Mouse (Mus musculus) neural tube, embryonic 15.5 days (tissue): ENCODE measurements around the gene Wfdc2. TPM values are rescaled to one million over a fixed set of nuclear protein-coding genes. Genes with fewer than 3 reads are reported as not detected.
A peak's percentile ranks its signal among the peaks of the same experiment; 100 is the strongest.

Experiments
- ATAC-seq: fragments of 200-750 bp; cut with Nextera tagmentation; 2 replicates; pipeline ENCODE4 v1.8.0; 2017; ENCODE audit warnings: mild to moderate bottlenecking, moderate TSS enrichment, moderate library complexity; ENCODE audit not compliant: low FRiP score
- H3K27ac ChIP-seq: fragments of 300-500 bp; sonication (generic); replicated peaks from 2 replicates; pipeline ENCODE4 v1.5.1; 2015; ENCODE audit warnings: mild to moderate bottlenecking, inconsistent platforms
- H3K27me3 ChIP-seq: fragments of 300-500 bp; sonication (generic); replicated peaks from 2 replicates; pipeline ENCODE4 v1.6.1; 2015; ENCODE audit warnings: inconsistent platforms
- H3K36me3 ChIP-seq: fragments of 300-500 bp; sonication (generic); 2 replicates; pipeline ENCODE4 v1.6.1; 2015; ENCODE audit warnings: inconsistent platforms
- H3K4me1 ChIP-seq: fragments of 300-500 bp; sonication (generic); 2 replicates; pipeline ENCODE4 v1.6.1; 2015; ENCODE audit warnings: inconsistent platforms
- H3K4me2 ChIP-seq: fragments of 300-500 bp; sonication (generic); 2 replicates; pipeline ENCODE4 v1.6.1; 2015; ENCODE audit warnings: inconsistent platforms, mild to moderate bottlenecking, moderate library complexity
- H3K4me3 ChIP-seq: fragments of 300-500 bp; sonication (generic); replicated peaks from 2 replicates; pipeline ENCODE4 v1.5.1; 2015; ENCODE audit warnings: mild to moderate bottlenecking, inconsistent platforms
- H3K9ac ChIP-seq: fragments of 300-500 bp; sonication (generic); replicated peaks from 2 replicates; pipeline ENCODE4 v1.6.1; 2015; ENCODE audit warnings: mild to moderate bottlenecking, inconsistent platforms
- H3K9me3 ChIP-seq: fragments of 300-500 bp; sonication (generic); replicated peaks from 2 replicates; pipeline ENCODE4 v1.6.1; 2016; ENCODE audit warnings: inconsistent platforms
- whole genome bisulfite sequencing: fragments of 180-500 bp; shearing (Covaris S2); methylation state at CpG from one replicate; pipeline ENCODE4 v1.1.7; 2015; ENCODE audit warnings: mixed read lengths; 5-methylcytosine and 5-hydroxymethylcytosine counted together
- polyA plus RNA-seq: library from polyadenylated mRNA; unstranded; fragments of >200 nt; fragmentation: Nextera tagmentation; extraction: Ambion mirVana; gene quantifications from 2 replicates; pipeline ENCODE4 v1.2.1, GENCODE M21; 2015

Gene Wfdc2
- 1.6 and 10.4 TPM in 2 replicates for polyA plus RNA-seq

DNA sequence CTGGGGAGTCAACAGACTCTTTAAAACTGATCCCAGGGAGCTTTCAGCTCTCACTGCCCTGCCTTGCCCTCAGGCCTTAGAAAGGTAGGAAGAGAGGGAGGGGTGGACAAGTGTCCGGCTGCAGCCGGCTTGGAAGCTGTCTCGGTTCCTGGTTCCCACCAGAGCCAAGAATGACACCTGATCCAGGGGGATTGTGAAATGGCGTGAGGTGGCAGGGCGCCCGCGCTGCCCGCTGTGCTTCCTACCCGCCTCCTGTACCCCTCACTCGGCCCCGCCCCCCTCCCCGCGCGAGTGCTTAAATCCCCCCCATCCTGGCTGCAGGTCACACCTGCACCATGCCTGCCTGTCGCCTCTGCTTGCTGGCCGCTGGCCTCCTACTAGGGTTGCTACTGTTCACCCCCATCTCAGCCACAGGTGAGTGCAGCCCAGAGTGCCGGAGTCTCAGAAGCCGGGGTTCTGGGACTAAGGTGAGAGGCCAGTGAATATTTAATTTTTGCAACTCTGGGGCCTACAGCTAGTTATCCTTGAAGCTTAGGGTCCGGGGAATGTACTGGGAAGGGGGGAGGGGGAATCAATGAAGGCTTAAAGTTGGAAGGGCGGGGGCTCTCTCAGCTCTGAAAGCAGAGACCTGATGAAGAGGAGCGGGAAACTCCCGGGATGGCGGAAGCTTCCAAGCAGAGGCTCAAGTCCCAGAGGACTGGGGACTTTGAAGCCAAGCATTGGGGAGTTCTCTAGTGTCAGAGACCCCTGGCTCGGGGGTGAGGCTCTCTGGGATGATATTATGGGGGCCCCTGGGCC is at the start of gene Wfdc2:
Gene Wfdc2 (plus strand): TSS at position 23 of the 798 bp plus-strand sequence.
- ATAC-seq = no peak

DNA sequence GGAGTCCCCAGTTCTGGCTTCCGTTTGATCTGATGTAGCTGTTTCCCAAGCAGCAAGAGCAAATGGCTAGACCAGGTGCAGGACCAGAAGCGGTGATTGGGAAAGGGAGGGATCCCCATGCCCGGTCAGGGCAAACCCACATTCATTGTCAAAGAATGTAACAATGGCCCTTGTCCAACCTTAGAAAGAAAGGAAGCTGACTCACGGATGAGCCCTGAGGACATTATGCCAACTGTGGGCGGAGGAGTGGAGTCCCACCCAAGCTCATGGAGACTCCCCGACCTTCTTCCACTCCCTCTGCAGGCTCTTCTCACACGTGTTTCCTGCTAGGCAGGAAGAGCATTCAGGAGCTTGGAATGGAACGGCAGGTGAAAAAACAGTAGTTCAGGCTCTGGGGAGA is 48.8 kb upstream of the Wfdc2 start:
- Histone ChIP-seq H3K4me3 (no peak overlapping the region), H3K4me1 (no peaks in the 10 kb centered on the region), H3K9me3 (no peaks in the 10 kb centered on the region), H3K36me3 (0 out of 2 replicates have a peak, but pooled peaks cover under 1% of the 10 kb centered on the region), H3K27ac (no peak overlapping the region), H3K9ac (no peak overlapping the region), H3K27me3 (no peaks in the 10 kb centered on the region), H3K4me2 (no peak overlapping the region)
- ATAC-seq = no peak
- 76% methylated on average over 8 of the region's 8 CpGs for WGBS

More for the DNA sequence above, at the start of gene Wfdc2:
- H3K4me1 ChIP-seq = peaks cover 18% of the 10 kb centered on the region
- no peaks in the 10 kb centered on the region for H3K36me3 ChIP-seq
- peak within 1 kb of the TSS; percentile 47 for H3K9ac ChIP-seq
- H3K4me2 ChIP-seq = peak within 1 kb of the TSS; percentile 81
- H3K9me3 ChIP-seq = no peaks in the 10 kb centered on the region
- peak within 1 kb of the TSS; percentile 44 for H3K4me3 ChIP-seq
- 3% methylated on average over 24 of the region's 24 CpGs for WGBS
- peaks cover 30% of the 10 kb centered on the region for H3K27me3 ChIP-seq
- H3K27ac ChIP-seq = no peak within 1 kb of the TSS

DNA sequence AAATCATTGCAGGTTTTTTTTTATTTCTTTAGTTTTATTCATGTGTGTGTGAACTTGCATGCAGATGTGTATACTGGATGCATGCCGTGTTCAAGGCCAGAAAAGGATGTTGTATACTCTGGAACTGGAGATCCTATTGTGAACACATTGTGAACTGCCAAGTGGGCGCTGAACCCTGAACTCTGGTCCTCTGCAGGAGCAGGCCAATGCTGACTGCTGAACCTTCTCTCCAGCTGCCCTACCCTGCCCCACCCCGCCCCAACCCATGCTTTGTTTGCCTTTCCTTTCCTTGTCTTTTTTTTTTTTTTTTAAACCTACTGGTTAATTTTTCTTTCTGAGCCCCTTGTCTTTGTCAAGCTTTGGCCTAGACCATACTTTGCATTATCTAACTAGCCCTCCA is 47.3 kb upstream of the Wfdc2 start:
- ATAC-seq = no peak
- WGBS = 82% methylated on average over 3 of the region's 3 CpGs
- no peaks in the 10 kb centered on the region for H3K27me3 ChIP-seq

DNA sequence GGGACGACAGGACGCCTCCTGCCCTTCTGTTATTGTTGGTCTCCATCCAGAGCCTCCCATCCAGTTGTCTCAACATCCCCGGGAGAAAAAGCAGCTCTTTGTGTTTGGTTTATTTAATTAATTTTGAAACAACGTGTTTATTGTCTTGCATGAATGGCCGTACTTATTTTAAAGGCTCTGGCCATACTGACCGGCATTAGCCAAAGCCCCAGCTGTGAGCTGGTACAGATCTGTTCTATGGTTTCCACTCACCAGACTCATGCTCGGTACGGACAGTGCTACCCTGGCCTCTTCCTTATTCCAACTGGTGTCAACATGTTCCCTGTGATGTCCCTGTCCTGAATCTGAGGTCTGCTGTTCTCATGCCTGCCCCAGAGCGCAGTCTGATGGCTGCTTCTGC is 46.3 kb upstream of the Wfdc2 start:
- ATAC-seq = no peak
- Histone ChIP-seq H3K27ac (no peak overlapping the region), H3K27me3 (no peaks in the 10 kb centered on the region), H3K4me1 (0 out of 2 replicates have a peak, but pooled peaks cover 4% of the 10 kb centered on the region), H3K4me2 (no peak overlapping the region), H3K9ac (no peak overlapping the region), H3K9me3 (no peaks in the 10 kb centered on the region), H3K36me3 (no peaks in the 10 kb centered on the region), H3K4me3 (no peak overlapping the region)
- 77% methylated on average over 9 of the region's 9 CpGs for WGBS

More for the DNA sequence above, 47.3 kb upstream of the Wfdc2 start:
- H3K36me3 ChIP-seq = no peaks in the 10 kb centered on the region
- H3K4me1 ChIP-seq = 0 out of 2 replicates have a peak, but pooled peaks cover 4% of the 10 kb centered on the region
- no peak overlapping the region for H3K27ac ChIP-seq
- H3K9ac ChIP-seq = no peak overlapping the region
- H3K4me3 ChIP-seq = no peak overlapping the region
- no peaks in the 10 kb centered on the region for H3K9me3 ChIP-seq
- H3K4me2 ChIP-seq = no peak overlapping the region

DNA sequence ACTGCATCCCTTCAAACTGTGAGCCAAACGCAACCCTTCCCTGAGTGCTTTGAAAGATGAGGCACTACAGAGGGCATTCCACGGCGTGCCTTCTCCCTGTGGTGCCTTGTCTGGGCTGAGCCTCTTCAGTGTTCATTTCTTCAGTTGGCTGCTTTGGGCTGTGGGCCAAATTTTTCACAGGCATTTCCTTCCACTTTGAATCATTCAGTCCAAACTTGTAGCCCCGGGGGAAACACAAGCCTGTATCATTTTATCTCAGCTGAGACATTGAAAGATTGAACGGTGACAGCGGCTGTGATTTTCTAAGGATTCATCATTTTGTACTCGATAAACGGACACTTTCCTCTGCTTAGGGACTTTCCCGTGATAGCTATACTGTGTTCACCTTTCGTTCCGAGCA is 45.6 kb upstream of the Wfdc2 start:
- 87% methylated on average over 11 of the region's 11 CpGs for WGBS
- Histone ChIP-seq H3K9ac (no peak overlapping the region), H3K4me2 (no peak overlapping the region), H3K27ac (no peak overlapping the region), H3K9me3 (no peaks in the 10 kb centered on the region), H3K27me3 (no peaks in the 10 kb centered on the region), H3K4me3 (no peak overlapping the region), H3K36me3 (no peaks in the 10 kb centered on the region), H3K4me1 (0 out of 2 replicates have a peak, but pooled peaks cover 4% of the 10 kb centered on the region)
- no peak for ATAC-seq

DNA sequence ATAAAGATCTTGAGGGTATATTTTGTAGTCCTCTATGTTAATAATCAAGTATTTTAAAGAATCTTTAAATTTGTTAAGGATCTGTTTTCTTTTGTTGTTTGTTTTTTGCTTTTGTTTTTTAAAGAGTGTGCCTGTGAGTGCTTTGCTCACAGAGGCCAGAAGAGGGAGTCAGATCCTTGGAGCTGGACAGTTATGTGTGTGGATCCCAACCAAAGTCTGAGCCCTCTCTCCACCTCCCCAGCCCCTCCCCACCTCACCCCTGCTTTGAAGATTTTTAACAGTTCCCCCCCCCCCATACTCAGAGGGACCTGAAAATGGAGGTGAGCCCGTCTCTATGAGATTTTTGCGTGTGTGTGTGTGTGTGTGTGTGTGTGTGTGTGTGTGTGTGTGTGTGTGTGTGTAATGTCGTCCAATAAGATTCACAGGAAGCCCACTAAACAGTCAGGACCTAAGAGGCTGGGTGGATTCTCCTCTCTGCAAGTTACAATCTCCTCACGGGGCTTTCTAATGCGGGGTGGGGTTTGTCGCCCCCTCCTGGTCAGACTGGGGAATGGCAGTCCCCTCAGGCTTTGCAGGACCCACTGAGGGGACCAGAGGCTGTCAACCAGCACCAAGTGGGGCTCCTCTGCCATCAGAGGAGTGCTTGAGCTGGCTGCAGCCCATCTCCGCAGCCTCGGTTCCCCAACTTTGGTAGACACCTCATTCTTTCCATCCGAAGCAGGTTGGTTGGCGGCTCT is 44.6 kb upstream of the Wfdc2 start:
- WGBS = 34% methylated on average over 10 of the region's 10 CpGs
- no peak overlapping the region for H3K9ac ChIP-seq
- H3K36me3 ChIP-seq = no peaks in the 10 kb centered on the region
- ATAC-seq = no peak
- no peak overlapping the region for H3K27ac ChIP-seq
- 0 out of 2 replicates have a peak, but pooled peaks cover 4% of the 10 kb centered on the region for H3K4me1 ChIP-seq
- H3K27me3 ChIP-seq = no peaks in the 10 kb centered on the region
- no peak overlapping the region for H3K4me3 ChIP-seq
- no peak overlapping the region for H3K4me2 ChIP-seq
- H3K9me3 ChIP-seq = no peaks in the 10 kb centered on the region

DNA sequence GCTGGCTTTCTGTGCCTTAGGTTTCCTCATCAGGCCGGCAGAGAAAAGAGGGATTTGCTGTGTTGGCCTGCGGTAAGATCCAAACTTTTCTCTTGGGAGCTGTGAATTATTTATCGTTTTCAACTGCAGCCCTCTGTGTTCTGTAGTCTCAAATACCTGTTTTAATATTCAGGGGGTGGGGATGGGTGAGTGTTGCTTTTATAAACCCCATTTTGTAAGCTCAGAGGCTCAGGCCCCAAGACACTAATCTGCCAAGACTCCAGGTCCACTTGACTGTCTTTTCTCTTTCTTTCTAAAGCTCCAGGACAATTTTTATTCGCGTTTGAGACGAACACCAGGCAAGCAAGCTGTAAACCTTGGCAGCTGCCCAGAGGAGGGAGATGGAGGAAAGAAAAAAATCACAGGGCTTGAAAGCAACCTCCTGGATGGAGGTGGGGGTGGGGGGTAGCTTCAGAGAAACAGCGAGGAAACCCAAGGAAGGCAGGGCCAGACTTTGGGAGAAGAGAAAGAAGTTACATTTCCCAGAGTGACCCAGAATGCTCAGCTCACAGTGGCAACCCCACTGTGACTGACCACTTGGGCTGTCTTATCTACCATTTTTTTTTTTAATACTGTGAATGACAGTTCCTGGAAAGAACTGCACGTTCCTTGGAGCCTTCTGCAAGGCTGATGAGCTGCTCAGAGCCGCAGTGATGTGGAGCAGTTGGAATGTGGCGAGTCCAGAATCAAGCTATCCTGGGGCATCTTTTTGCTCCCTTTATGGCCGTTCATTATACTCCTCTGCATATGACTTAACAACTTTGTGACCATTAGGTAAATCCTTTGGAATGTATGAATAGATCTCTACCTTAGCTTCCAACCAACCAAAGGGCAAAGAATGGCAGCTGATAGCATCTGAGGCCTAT is 43.7 kb upstream of the Wfdc2 start:
- no peaks in the 10 kb centered on the region for H3K27me3 ChIP-seq
- H3K27ac ChIP-seq = no peak overlapping the region
- no peak overlapping the region for H3K4me3 ChIP-seq
- ATAC-seq = no peak
- 53% methylated on average over 11 of the region's 11 CpGs for WGBS
- 0 out of 2 replicates have a peak, but pooled peaks cover 4% of the 10 kb centered on the region for H3K4me1 ChIP-seq
- no peak overlapping the region for H3K4me2 ChIP-seq
- no peaks in the 10 kb centered on the region for H3K36me3 ChIP-seq
- no peak overlapping the region for H3K9ac ChIP-seq
- H3K9me3 ChIP-seq = no peaks in the 10 kb centered on the region

DNA sequence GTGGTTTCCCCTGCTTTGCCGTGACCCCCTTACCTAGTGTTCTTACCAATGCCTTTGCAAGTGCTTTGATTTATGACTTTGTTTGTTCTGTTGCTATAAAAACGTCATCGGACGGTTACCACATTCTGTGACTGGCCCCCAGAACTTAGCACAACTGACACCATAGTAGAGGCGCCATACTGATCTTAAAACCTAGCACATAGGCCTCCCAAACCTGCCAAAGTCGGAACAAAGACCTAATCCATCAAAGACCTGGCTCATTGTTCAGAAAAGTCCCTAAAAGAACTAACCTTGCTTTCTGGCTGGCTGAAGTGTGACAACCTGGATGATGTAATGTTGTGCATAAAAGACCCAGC is 43.1 kb upstream of the Wfdc2 start:
- Histone ChIP-seq H3K36me3 (no peaks in the 10 kb centered on the region), H3K9ac (no peak overlapping the region), H3K4me3 (no peak overlapping the region), H3K9me3 (no peaks in the 10 kb centered on the region), H3K27ac (no peak overlapping the region), H3K4me2 (no peak overlapping the region), H3K4me1 (0 out of 2 replicates have a peak, but pooled peaks cover 4% of the 10 kb centered on the region), H3K27me3 (no peaks in the 10 kb centered on the region)
- ATAC-seq = no peak
- WGBS = 46% methylated on average over 6 of the region's 6 CpGs

DNA sequence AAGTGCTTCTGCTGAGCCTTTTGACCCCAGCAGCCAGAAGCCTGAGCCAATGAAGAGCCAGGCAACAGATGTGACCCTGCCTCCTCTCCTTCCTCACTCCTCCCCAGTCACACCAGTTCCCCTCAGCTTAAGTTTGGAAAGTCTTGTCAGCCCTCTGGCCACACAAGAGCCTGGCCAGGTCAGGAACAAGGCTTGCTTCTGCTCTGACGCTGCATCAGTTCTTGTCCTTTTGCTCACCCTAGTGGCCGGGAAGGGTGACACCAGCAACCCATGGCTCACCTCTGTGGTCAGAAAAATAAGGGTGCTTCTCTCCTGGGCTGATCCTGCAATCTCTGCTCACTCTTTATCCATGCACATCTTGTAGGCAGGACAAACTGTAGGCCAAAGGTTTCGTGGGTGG is 41.4 kb upstream of the Wfdc2 start:
- Histone ChIP-seq H3K27me3 (no peaks in the 10 kb centered on the region), H3K4me3 (no peak overlapping the region), H3K36me3 (no peaks in the 10 kb centered on the region), H3K4me2 (no peak overlapping the region), H3K4me1 (0 out of 2 replicates have a peak, but pooled peaks cover 4% of the 10 kb centered on the region), H3K27ac (no peak overlapping the region), H3K9me3 (no peaks in the 10 kb centered on the region), H3K9ac (no peak overlapping the region)
- WGBS = 15% methylated on average over 3 of the region's 3 CpGs
- ATAC-seq = no peak

DNA sequence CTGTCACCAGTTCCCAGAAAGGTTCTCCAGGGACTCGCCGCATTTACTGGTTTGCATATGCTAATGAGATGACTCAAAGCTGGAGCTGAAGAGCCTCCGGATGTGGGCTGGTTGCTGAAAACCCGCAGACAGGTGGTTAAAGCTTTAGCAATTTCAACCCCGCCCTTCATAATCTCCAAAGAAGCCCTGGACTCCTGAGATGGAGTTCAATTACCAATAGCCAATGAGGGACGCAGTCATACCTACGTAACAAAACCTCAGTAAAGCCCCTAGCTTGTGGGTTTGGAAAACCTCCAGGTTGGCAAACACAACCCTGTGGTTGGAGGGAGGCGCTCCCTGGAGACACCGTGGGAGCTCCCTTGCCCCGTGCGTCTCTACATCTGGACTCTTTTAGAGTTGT is 40.4 kb upstream of the Wfdc2 start:
- Histone ChIP-seq H3K9ac (no peak overlapping the region), H3K4me3 (no peak overlapping the region), H3K27me3 (no peaks in the 10 kb centered on the region), H3K36me3 (no peaks in the 10 kb centered on the region), H3K4me1 (0 out of 2 replicates have a peak, but pooled peaks cover 4% of the 10 kb centered on the region), H3K9me3 (no peaks in the 10 kb centered on the region; the same call in 1 of the 2 replicates), H3K4me2 (peak overlapping the region; percentile 21), H3K27ac (no peak overlapping the region)
- ATAC-seq = no peak
- 15% methylated on average over 11 of the region's 11 CpGs for WGBS

DNA sequence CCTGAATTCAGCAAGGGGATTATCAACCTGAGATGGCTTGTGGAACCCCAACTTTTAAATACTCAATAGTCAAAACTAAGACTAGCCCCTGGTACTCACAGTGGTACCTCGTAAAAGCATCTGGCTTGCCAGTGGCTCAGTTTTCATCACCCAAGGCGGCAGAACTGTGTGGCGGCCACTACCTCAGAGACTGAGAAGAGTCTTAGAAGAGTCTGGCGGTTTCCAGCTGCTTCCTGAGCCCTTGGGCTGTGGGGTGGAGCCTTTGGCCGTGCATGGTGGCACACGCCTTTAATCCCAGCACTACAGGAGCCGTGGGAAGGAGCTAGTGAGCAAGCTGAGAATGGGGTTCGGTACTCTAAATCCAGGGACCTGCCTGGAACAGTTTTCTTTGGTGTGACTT is 39.9 kb upstream of the Wfdc2 start:
- Histone ChIP-seq H3K36me3 (no peaks in the 10 kb centered on the region), H3K27me3 (no peaks in the 10 kb centered on the region), H3K9me3 (no peaks in the 10 kb centered on the region; the same call in 1 of the 2 replicates), H3K27ac (no peak overlapping the region), H3K4me1 (0 out of 2 replicates have a peak, but pooled peaks cover 4% of the 10 kb centered on the region), H3K4me2 (peak overlapping the region; percentile 21), H3K4me3 (no peak overlapping the region), H3K9ac (no peak overlapping the region)
- 45% methylated on average over 8 of the region's 8 CpGs for WGBS
- no peak for ATAC-seq
